Mouse (Mus musculus): Measurements from ENCODE around the gene Gm11634.

DNA sequence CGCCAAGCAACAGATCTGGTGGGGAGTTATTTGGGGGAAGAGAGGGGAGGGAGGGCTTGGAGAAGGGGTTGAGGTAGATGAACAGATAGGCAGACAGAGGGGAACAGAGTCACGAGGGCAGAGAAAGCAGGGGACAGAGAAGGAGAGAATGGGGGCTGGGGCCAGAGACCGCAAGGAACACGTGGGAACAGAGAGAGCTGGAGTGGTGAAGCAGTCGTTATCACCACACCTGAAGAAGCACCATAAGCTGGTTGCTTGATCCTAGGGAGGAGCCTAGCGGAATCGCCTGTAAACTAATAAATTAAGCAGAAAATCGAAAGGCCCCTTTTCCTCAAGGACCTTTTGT, 27.6 kb upstream of the Gm11634 start:
- no peak for TF ChIP-seq POLR2A (IDR thresholded peaks at IDR 0.05; ENCODE audit: low read depth, low read length)
- TF ChIP-seq CTCF (conservative IDR thresholded peaks at IDR 0.05; ENCODE audit: insufficient read depth, insufficient read length, low read depth, low read length) = no peak
